ENCODE assay signal across 31 mouse cellular contexts in genomic region chr6:142639301-142639700, GRCm38 (mm10).
"Had no signal": no experiment of that assay in that cellular context is flagged by ENCODE, and none has a peak within 500 bp of the region (broad histone marks: within the 10 kb centered on the region; RNA-seq: fewer than 3 reads in every experiment).

No protein-coding gene starts in this region.

- H3K4me3 ChIP-seq: left cerebral cortex, adult 2 months; limb, embryonic 10.5 days; limb, embryonic 12.5 days; limb, embryonic 13.5 days; limb, embryonic 15.5 days; liver, embryonic 12.5 days; liver, embryonic 13.5 days; liver, embryonic 15.5 days; lung, embryonic 15.5 days; megakaryocyte, embryonic 14.5 days; midbrain, embryonic 10.5 days; midbrain, embryonic 12.5 days; midbrain, embryonic 13.5 days; midbrain, embryonic 15.5 days; myocyte; neural tube, embryonic 12.5 days had no signal

- H3K9me3 ChIP-seq: limb, embryonic 10.5 days; limb, embryonic 12.5 days; limb, embryonic 13.5 days; limb, embryonic 15.5 days; liver, embryonic 12.5 days; liver, embryonic 13.5 days; liver, embryonic 15.5 days; lung, embryonic 15.5 days; megakaryocyte, embryonic 14.5 days; midbrain, embryonic 10.5 days; midbrain, embryonic 12.5 days; midbrain, embryonic 13.5 days; midbrain, embryonic 15.5 days; neural tube, embryonic 12.5 days had no signal

- H3K36me3 ChIP-seq: limb, embryonic 10.5 days; limb, embryonic 12.5 days; limb, embryonic 13.5 days; limb, embryonic 15.5 days; liver, embryonic 12.5 days; liver, embryonic 13.5 days; liver, embryonic 15.5 days; lung, embryonic 15.5 days; midbrain, embryonic 10.5 days; midbrain, embryonic 12.5 days; midbrain, embryonic 13.5 days; midbrain, embryonic 15.5 days; neural tube, embryonic 12.5 days had no signal

- DNase-seq: left cerebral cortex, postnatal 4 days; liver; liver, embryonic 13.5 days; liver, postnatal 0 days; lung, adult 18-20 months; lung, adult 2 months; lung, embryonic 14.5 days; lung, postnatal 10 days; lung, postnatal 14 days; lung, postnatal 4 days; midbrain, embryonic 14.5 days had no signal

- H3K9ac ChIP-seq: limb, embryonic 12.5 days; limb, embryonic 13.5 days; limb, embryonic 15.5 days; liver, embryonic 12.5 days; liver, embryonic 13.5 days; liver, embryonic 14.5 days; liver, embryonic 15.5 days; liver, postnatal 0 days; lung, embryonic 14.5 days; lung, embryonic 15.5 days; midbrain, embryonic 12.5 days; midbrain, embryonic 13.5 days; midbrain, embryonic 15.5 days; neural tube, embryonic 12.5 days had no signal

- ATAC-seq: liver, embryonic 12.5 days; liver, postnatal 0 days; lung, postnatal 0 days; midbrain, embryonic 13.5 days; midbrain, embryonic 15.5 days; midbrain, embryonic 16.5 days had no signal

- H3K27me3 ChIP-seq: limb, embryonic 12.5 days; limb, embryonic 13.5 days; limb, embryonic 15.5 days; liver, embryonic 12.5 days; liver, embryonic 13.5 days; liver, embryonic 15.5 days; lung, embryonic 15.5 days; megakaryocyte, embryonic 14.5 days; midbrain, embryonic 12.5 days; midbrain, embryonic 13.5 days; midbrain, embryonic 15.5 days; neural tube, embryonic 12.5 days had no signal

- H3K4me2 ChIP-seq: limb, embryonic 12.5 days; limb, embryonic 13.5 days; limb, embryonic 15.5 days; liver, embryonic 11.5 days; liver, embryonic 12.5 days; liver, embryonic 13.5 days; liver, embryonic 15.5 days; lung, embryonic 14.5 days; lung, embryonic 15.5 days; midbrain, embryonic 12.5 days; midbrain, embryonic 13.5 days; midbrain, embryonic 15.5 days; neural tube, embryonic 12.5 days had no signal

- H3K27ac ChIP-seq: left cerebral cortex, adult 2 months; limb, embryonic 10.5 days; limb, embryonic 12.5 days; limb, embryonic 13.5 days; limb, embryonic 15.5 days; liver, embryonic 12.5 days; liver, embryonic 13.5 days; liver, embryonic 14.5 days; liver, embryonic 15.5 days; lung, embryonic 15.5 days; macrophage; midbrain, embryonic 10.5 days; midbrain, embryonic 12.5 days; midbrain, embryonic 13.5 days; midbrain, embryonic 15.5 days; neural tube, embryonic 12.5 days had no signal

- H3K4me1 ChIP-seq: limb, embryonic 12.5 days; limb, embryonic 13.5 days; limb, embryonic 15.5 days; liver, embryonic 12.5 days; liver, embryonic 13.5 days; liver, embryonic 15.5 days; megakaryocyte, embryonic 14.5 days; midbrain, embryonic 12.5 days; midbrain, embryonic 13.5 days; midbrain, embryonic 15.5 days; neural tube, embryonic 12.5 days had no signal
